Mouse (Mus musculus) MEL (cell line): Measurements from ENCODE around the gene Hgfac. TPM values are rescaled to one million over a fixed set of nuclear protein-coding genes. Genes with fewer than 3 reads are reported as not detected.

Experiments used
- DNase-seq: peaks from one replicate; pipeline ENCODE4 v3.0.0; 2011; ENCODE audit warnings: low read depth, low spot score
- H3K27ac ChIP-seq: 2 replicates; pipeline ENCODE4 v1.5.1; 2012; ENCODE audit warnings: low read depth, mild to moderate bottlenecking, control low read depth, low read length, moderate library complexity; ENCODE audit not compliant: control insufficient read depth
- H3K27me3 ChIP-seq, 2 experiments: fragments of 150-350 bp in 1 of 2; sonication (generic) in 1 of 2; 2 replicates each; pipeline ENCODE4 v1.6.1; 2012; ENCODE audit warnings: low read length in 2 of 2, mild to moderate bottlenecking in 2 of 2, improper control_type of control experiment in 1 of 2, moderate library complexity in 1 of 2; ENCODE audit not compliant: insufficient read depth in 2 of 2, control insufficient read depth in 1 of 2
- H3K36me3 ChIP-seq, 2 experiments: 2 replicates each; pipeline ENCODE4 v1.6.1; 2012 to 2014; ENCODE audit warnings: low read length in 2 of 2, improper control_type of control experiment in 1 of 2, inconsistent platforms in 1 of 2, mild to moderate bottlenecking in 1 of 2; ENCODE audit not compliant: insufficient read depth in 2 of 2, control insufficient read depth in 1 of 2
- H3K4me1 ChIP-seq, 2 experiments: fragments of 150-350 bp in 1 of 2; sonication (generic) in 1 of 2; 2 replicates each; pipeline ENCODE4 v1.6.1; 2012; ENCODE audit warnings: low read length in 2 of 2, improper control_type of control experiment in 1 of 2, mild to moderate bottlenecking in 1 of 2; ENCODE audit not compliant: insufficient read depth in 2 of 2, control insufficient read depth in 1 of 2
- H3K4me3 ChIP-seq, 2 experiments: fragments of 150-350 bp in 1 of 2; sonication (generic) in 1 of 2; 2 replicates each; pipeline ENCODE4 v1.5.1; 2012; ENCODE audit warnings: low read depth in 2 of 2, low read length in 2 of 2, mild to moderate bottlenecking in 2 of 2, moderate library complexity in 2 of 2, control low read depth in 1 of 2, improper control_type of control experiment in 1 of 2; ENCODE audit not compliant: control insufficient read depth in 1 of 2, insufficient read depth in 1 of 2
- H3K79me2 ChIP-seq: 2 replicates; pipeline ENCODE4 v1.6.1; 2012; ENCODE audit warnings: mild to moderate bottlenecking, low read length, moderate library complexity; ENCODE audit not compliant: control insufficient read depth, poor library complexity, insufficient read depth
- H3K9ac ChIP-seq: 2 replicates; pipeline ENCODE4 v1.6.1; 2012; ENCODE audit warnings: low read depth, mild to moderate bottlenecking, control low read depth, low read length, moderate library complexity; ENCODE audit not compliant: control insufficient read depth, poor library complexity, severe bottlenecking
- H3K9me3 ChIP-seq: fragments of 150-350 bp; sonication (generic); replicated peaks from 2 replicates; pipeline ENCODE4 v1.6.1; 2012; ENCODE audit warnings: mild to moderate bottlenecking, low read length, improper control_type of control experiment, moderate library complexity; ENCODE audit not compliant: insufficient read depth
- CHD1 ChIP-seq: IDR thresholded peaks from 2 replicates; pipeline ENCODE4 v1.6.1; 2012; ENCODE audit warnings: low read depth, mild to moderate bottlenecking, inconsistent platforms, low read length, improper control_type of control experiment
- CHD2 ChIP-seq: IDR thresholded peaks from 2 replicates; pipeline ENCODE4 v1.6.1; 2011; ENCODE audit warnings: low read length, improper control_type of control experiment
- CTCF ChIP-seq, 3 experiments: IDR thresholded peaks in 2 of 3; conservative IDR thresholded peaks in 1 of 3; 2 replicates each; pipeline ENCODE4 v1.5.1; 2011 to 2012; ENCODE audit warnings: low read length in 3 of 3, low read depth in 2 of 3, mild to moderate bottlenecking in 2 of 3, improper control_type of control experiment in 1 of 3, inconsistent platforms in 1 of 3, mixed read lengths in 1 of 3, moderate library complexity in 1 of 3; ENCODE audit not compliant: control insufficient read depth in 1 of 3, insufficient read depth in 1 of 3, poor library complexity in 1 of 3, severe bottlenecking in 1 of 3
- E2F4 ChIP-seq: IDR thresholded peaks from 2 replicates; pipeline ENCODE4 v1.6.1; 2011; ENCODE audit warnings: low read depth, low read length, improper control_type of control experiment, borderline replicate concordance
- ELF1 ChIP-seq: IDR thresholded peaks from 2 replicates; pipeline ENCODE4 v1.6.1; 2014; ENCODE audit warnings: low read depth, mild to moderate bottlenecking, inconsistent platforms, low read length, improper control_type of control experiment, moderate library complexity
- GABPA ChIP-seq: IDR thresholded peaks from 2 replicates; pipeline ENCODE4 v1.6.1; 2012; ENCODE audit warnings: low read depth, mild to moderate bottlenecking, inconsistent platforms, low read length, improper control_type of control experiment, moderate library complexity
- GATA1 ChIP-seq: IDR thresholded peaks from 2 replicates; pipeline ENCODE4 v1.6.1; 2011; ENCODE audit warnings: low read depth, low read length, improper control_type of control experiment
- JUND ChIP-seq: IDR thresholded peaks from 2 replicates; pipeline ENCODE4 v1.6.1; 2011; ENCODE audit warnings: low read depth, mild to moderate bottlenecking, improper control_type of control experiment, low read length
- KAT2A ChIP-seq: conservative IDR thresholded peaks from 2 replicates; pipeline ENCODE4 v1.6.1; 2012; ENCODE audit warnings: low read depth, low read length, improper control_type of control experiment, inconsistent platforms
- MAFK ChIP-seq: IDR thresholded peaks from 2 replicates; pipeline ENCODE4 v1.6.1; 2011; ENCODE audit warnings: low read depth, mild to moderate bottlenecking, low read length, improper control_type of control experiment, borderline replicate concordance
- MAX ChIP-seq: IDR thresholded peaks from 2 replicates; pipeline ENCODE4 v1.6.1; 2011; ENCODE audit warnings: low read length, improper control_type of control experiment
- NRF1 ChIP-seq: IDR thresholded peaks from 2 replicates; pipeline ENCODE4 v1.6.1; 2014; ENCODE audit warnings: low read depth, mild to moderate bottlenecking, inconsistent platforms, low read length, improper control_type of control experiment, moderate library complexity; ENCODE audit not compliant: poor library complexity, insufficient read depth, severe bottlenecking
- POLR2A ChIP-seq, 2 experiments: IDR thresholded peaks; 2 replicates each; pipeline ENCODE4 v1.6.1; 2011 to 2012; ENCODE audit warnings: low read length in 2 of 2, mild to moderate bottlenecking in 2 of 2, control low read depth in 1 of 2, improper control_type of control experiment in 1 of 2, low read depth in 1 of 2, moderate library complexity in 1 of 2; ENCODE audit not compliant: control insufficient read depth in 1 of 2, insufficient read depth in 1 of 2, poor library complexity in 1 of 2
- RAD21 ChIP-seq: IDR thresholded peaks from 2 replicates; pipeline ENCODE4 v1.6.1; 2011; ENCODE audit warnings: mild to moderate bottlenecking, low read depth, low read length, improper control_type of control experiment
- RCOR1 ChIP-seq: IDR thresholded peaks from 2 replicates; pipeline ENCODE4 v1.6.1; 2012; ENCODE audit warnings: low read depth, mild to moderate bottlenecking, inconsistent platforms, low read length, improper control_type of control experiment
- USF1 ChIP-seq: IDR thresholded peaks from 2 replicates; pipeline ENCODE4 v1.6.1; 2014; ENCODE audit warnings: low read depth, mild to moderate bottlenecking, inconsistent platforms, low read length, improper control_type of control experiment, moderate library complexity
- ZKSCAN1 ChIP-seq: IDR thresholded peaks from 2 replicates; pipeline ENCODE4 v1.6.1; 2012; ENCODE audit warnings: low read depth, mild to moderate bottlenecking, inconsistent platforms, low read length, improper control_type of control experiment, moderate library complexity
- ZNF384 ChIP-seq: IDR thresholded peaks from 2 replicates; pipeline ENCODE4 v1.6.1; 2012; ENCODE audit warnings: low read depth, mild to moderate bottlenecking, inconsistent platforms, low read length, improper control_type of control experiment
- polyA plus RNA-seq, 2 experiments: library from polyadenylated mRNA; stranded (reverse) in 1 of 2; unstranded in 1 of 2; fragments of >175 nt in 1 of 2; fragments of >200 nt in 1 of 2; gene quantifications; 2 replicates each; pipeline versions ENCODE4 v1.2.1 to v1.2.4; 2012; ENCODE audit warnings: low replicate concordance in 2 of 2, low read depth in 1 of 2; ENCODE audit not compliant: insufficient read length in 2 of 2, insufficient read depth in 1 of 2, missing spikeins in 1 of 2
- total RNA-seq: library from RNA; depleted of rRNA; stranded (reverse); fragments of 300-350 nt; gene quantifications from 2 replicates; pipeline ENCODE4 v1.2.3, GENCODE M21; 2012

Hgfac gene
- total and polyA plus RNA-seq, 3 experiments: 0.62 to 1.6 TPM; not detected in 1

DNA sequence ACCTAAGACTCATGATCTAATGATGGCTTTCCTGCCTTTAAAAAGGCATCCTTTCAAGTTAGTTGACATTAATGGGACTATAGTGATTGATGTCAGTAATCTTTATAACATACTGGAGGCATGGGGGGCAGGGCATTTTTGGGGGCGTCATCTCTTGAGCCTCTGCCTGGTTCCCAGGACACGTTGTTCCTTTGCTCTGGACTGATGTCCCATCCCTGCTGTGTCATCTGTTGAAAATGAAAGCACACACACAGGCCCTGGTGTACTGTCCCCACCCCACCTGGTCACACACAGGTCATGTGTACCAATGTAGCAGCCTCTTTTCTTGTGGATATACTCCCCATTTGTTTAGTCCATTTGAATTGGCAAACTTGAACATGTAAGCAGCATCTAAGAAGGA lies 34.7 kb upstream of the Hgfac start:
- no peaks in the 10 kb centered on the region for H3K79me2 ChIP-seq
- no peaks in the 10 kb centered on the region for H3K9me3 ChIP-seq
- H3K36me3 ChIP-seq: peaks cover 0 to 3% of the 10 kb centered on the region in 2 experiments; a peak in 1 of 4 replicates
- H3K4me3 ChIP-seq: no peak overlapping the region
- H3K27ac ChIP-seq: no peak overlapping the region
- H3K4me1 ChIP-seq: peaks cover 0 to 6% of the 10 kb centered on the region in 2 experiments; a peak in 2 of 4 replicates
- H3K9ac ChIP-seq: no peak overlapping the region
- no peak for TF ChIP-seq KAT2A
- TF ChIP-seq MAX: no peak
- TF ChIP-seq RCOR1: no peak
- no peaks in the 10 kb centered on the region for H3K27me3 ChIP-seq
- no peak for DNase-seq

- DNase-seq: peak; percentile 55
- no peak overlapping the region for H3K9ac ChIP-seq
- H3K79me2 ChIP-seq: no peaks in the 10 kb centered on the region
- no peak for TF ChIP-seq CHD1
- no peak for TF ChIP-seq POLR2A (IDR thresholded peaks at IDR 0.05; ENCODE audit: control insufficient read depth in 1 of 2, insufficient read depth in 1 of 2, low read depth in 1 of 2, low read length in 2 of 2, poor library complexity in 1 of 2)
- TF ChIP-seq GATA1: peak; percentile 43; the same call in 1 of the 2 replicates
- no peak for TF ChIP-seq MAX
- H3K9me3 ChIP-seq: no peaks in the 10 kb centered on the region
- H3K36me3 ChIP-seq: peaks cover 0 to 3% of the 10 kb centered on the region in 2 experiments; a peak in 1 of 4 replicates
- no peak overlapping the region for H3K27ac ChIP-seq
- no peaks in the 10 kb centered on the region for H3K27me3 ChIP-seq
- peaks cover 0 to 6% of the 10 kb centered on the region in 2 experiments; a peak in 2 of 4 replicates for H3K4me1 ChIP-seq
- H3K4me3 ChIP-seq: no peak overlapping the region
Observed at GRCm38 (mm10) chr5:35009163-35009562, 32.1 kb upstream of the Hgfac start.

GRCm38 (mm10) chr5:35010656-35011055 lies 30.7 kb upstream of the Hgfac start:
- no peak for DNase-seq
- no peak for TF ChIP-seq USF1
- TF ChIP-seq ZNF384: no peak
- TF ChIP-seq RAD21: no peak
- no peak for TF ChIP-seq CHD2
- TF ChIP-seq JUND: no peak
- no peak for TF ChIP-seq NRF1
- no peak for TF ChIP-seq CTCF (IDR thresholded peaks at IDR 0.05 in 2 of 3, conservative IDR thresholded peaks at IDR 0.05 in 1 of 3; ENCODE audit: control insufficient read depth in 1 of 3, insufficient read depth in 1 of 3, low read depth in 2 of 3, low read length in 3 of 3, poor library complexity in 1 of 3, severe bottlenecking in 1 of 3)
- no peak for TF ChIP-seq ZKSCAN1
- TF ChIP-seq ELF1: no peak
- no peak for TF ChIP-seq E2F4
- no peak for TF ChIP-seq MAFK
- no peak for TF ChIP-seq GABPA
- Histone ChIP-seq H3K4me3 (no peak overlapping the region), H3K36me3 (peaks cover 0 to 3% of the 10 kb centered on the region in 2 experiments; a peak in 1 of 4 replicates), H3K4me1 (peaks cover 0 to 6% of the 10 kb centered on the region in 2 experiments; a peak in 2 of 4 replicates), H3K27me3 (no peaks in the 10 kb centered on the region), H3K27ac (no peak overlapping the region), H3K9me3 (no peaks in the 10 kb centered on the region), H3K79me2 (no peaks in the 10 kb centered on the region), H3K9ac (no peak overlapping the region)
